Mouse (Mus musculus): ENCODE results near the gene Tbl2.

- TF ChIP-seq CTCF (IDR thresholded peaks at IDR 0.05) = no peak
- no peak for TF ChIP-seq EP300 (IDR thresholded peaks at IDR 0.05; ENCODE audit: insufficient read depth, low read depth, low read length)
Measured at GRCm38 (mm10) chr5:135188214-135188554, 38.7 kb downstream of the Tbl2 start.

Measured in heart, adult 2 months (tissue).